Mouse (Mus musculus): ENCODE data around the gene Slc31a2.

DNA sequence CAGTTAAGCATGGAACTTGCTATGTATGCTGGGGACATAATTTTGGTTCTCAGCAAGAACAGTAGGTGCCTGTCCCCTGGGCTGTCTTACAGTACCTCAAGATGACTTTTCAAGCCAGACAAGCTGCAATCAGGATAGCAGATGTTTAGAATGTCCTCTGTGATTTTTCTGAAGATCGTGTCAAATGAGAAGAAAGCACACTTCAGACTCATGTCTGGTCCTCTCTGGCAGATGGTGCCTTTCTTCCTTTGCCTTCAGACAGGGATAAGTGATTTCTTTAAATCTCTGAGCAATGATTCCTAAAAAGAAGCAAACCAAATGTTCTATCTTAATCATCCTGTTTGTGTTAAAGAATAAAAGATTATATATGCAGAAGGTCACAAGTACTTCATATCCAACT is 32.2 kb upstream of the Slc31a2 start:
- TF ChIP-seq POLR2A (IDR thresholded peaks at IDR 0.05; ENCODE audit: control insufficient read depth, low read depth, low read length) (no peak), CTCF (IDR thresholded peaks at IDR 0.05; ENCODE audit: control insufficient read depth, insufficient read depth, insufficient replicate concordance, low read depth, low read length) (no peak)
